Mouse (Mus musculus) pancreas, adult 10 weeks (tissue): ENCODE results near the gene Olfr888. TPM values are rescaled to one million over a fixed set of nuclear protein-coding genes. Genes with fewer than 3 reads are reported as not detected.

Experiments used
- polyA plus RNA-seq: library from polyadenylated mRNA; stranded (reverse); fragments of 350-450 nt; fragmentation: Illumina TruSeq; extraction: RNeasy Lipid Tissue Mini Kit (QIAGEN cat#74804); gene quantifications from one replicate; pipeline ENCODE4 v1.2.3, GENCODE M21; 2015; ENCODE audit warnings: low read depth, low replicate concordance; ENCODE audit not compliant: insufficient read depth

Olfr888 gene
- polyA plus RNA-seq, result not detected

GRCm38 (mm10) chr9:38107828-38108227 is at the start of gene Olfr888:
Olfr888 (plus strand) TSS chr9:38108128.

GRCm38 (mm10) chr9:38061022-38061421 is 46.9 kb upstream of the Olfr888 start, which contains the start of gene Olfr885:
Olfr885 (plus strand) TSS chr9:38061322.

GRCm38 (mm10) chr9:38083772-38084171 is 24.2 kb upstream of the Olfr888 start, which contains the start of gene Olfr887:
Olfr887 (plus strand) TSS chr9:38084072.

GRCm38 (mm10) chr9:38114898-38115297 is 7.0 kb downstream of the Olfr888 start, which contains the start of gene Olfr889:
Olfr889 (plus strand) TSS chr9:38115198.

GRCm38 (mm10) chr9:38142217-38142616 is 34.3 kb downstream of the Olfr888 start, which contains the start of gene Olfr890:
Olfr890 (plus strand) TSS chr9:38142517.

Other genes starting within 250 kb of the Olfr888 start
- gene Olfr145, start 211.4 kb upstream of the Olfr888 start, polyA plus RNA-seq, result not detected
- not detected for gene Olfr878, start 190.3 kb upstream of the Olfr888 start, polyA plus RNA-seq
- not detected for gene Olfr881, start 116.3 kb upstream of the Olfr888 start, polyA plus RNA-seq
- not detected for gene Olfr883, start 82.3 kb upstream of the Olfr888 start, polyA plus RNA-seq
- not detected for gene Olfr884, start 61.6 kb upstream of the Olfr888 start, polyA plus RNA-seq
- not detected for gene Olfr885, start 46.8 kb upstream of the Olfr888 start, polyA plus RNA-seq
- gene Olfr887, start 24.1 kb upstream of the Olfr888 start, polyA plus RNA-seq, result not detected
- gene Olfr889, start 7.1 kb downstream of the Olfr888 start, polyA plus RNA-seq, result not detected
- not detected for gene Olfr890, start 34.4 kb downstream of the Olfr888 start, polyA plus RNA-seq
- not detected for gene Olfr891, start 72.7 kb downstream of the Olfr888 start, polyA plus RNA-seq
- not detected for gene Olfr893, start 100.2 kb downstream of the Olfr888 start, polyA plus RNA-seq
- not detected for gene Olfr894, start 109.9 kb downstream of the Olfr888 start, polyA plus RNA-seq
- gene Olfr143, start 144.6 kb downstream of the Olfr888 start, polyA plus RNA-seq, result not detected
- not detected for gene Olfr895, start 159.7 kb downstream of the Olfr888 start, polyA plus RNA-seq
- not detected for gene Olfr896-ps1, start 183.0 kb downstream of the Olfr888 start, polyA plus RNA-seq
- not detected for gene Olfr25, start 220.9 kb downstream of the Olfr888 start, polyA plus RNA-seq
- not detected for gene Olfr898, start 240.3 kb downstream of the Olfr888 start, polyA plus RNA-seq